Mouse (Mus musculus) lung, adult 2 months (tissue): Measurements from ENCODE around the gene Exosc1.

Experiments used
- CTCF ChIP-seq: fragments of 200-500 bp; IDR thresholded peaks from 2 replicates; pipeline ENCODE4 v1.5.1; 2011; ENCODE audit warnings: mild to moderate bottlenecking, low read length, control low read depth; ENCODE audit not compliant: insufficient read depth
- POLR2A ChIP-seq: fragments of 200-500 bp; IDR thresholded peaks from 2 replicates; pipeline ENCODE4 v1.6.1; 2011; ENCODE audit warnings: low read depth, mild to moderate bottlenecking, control low read depth, low read length, borderline replicate concordance; ENCODE audit errors: extremely low read depth

DNA sequence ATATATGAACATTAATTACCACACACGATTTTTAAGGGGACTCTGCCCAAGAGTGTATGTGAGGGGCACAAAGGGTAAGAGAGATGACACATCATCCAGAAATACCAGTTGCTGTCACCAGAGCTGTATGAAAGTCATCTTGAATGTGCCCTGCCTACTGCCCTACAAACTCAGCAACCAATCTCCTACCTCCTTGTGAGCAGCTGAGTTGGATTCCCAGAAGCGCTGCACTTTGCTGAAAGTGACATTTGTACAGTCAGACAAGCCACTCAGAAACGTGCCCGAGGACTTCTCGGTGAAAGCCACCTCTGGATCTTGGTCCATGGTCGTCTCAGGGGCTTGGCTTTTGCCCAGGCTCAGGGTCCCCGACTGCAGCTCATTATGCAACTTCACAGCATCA is 38.3 kb downstream of the Exosc1 start:
- TF ChIP-seq POLR2A, result no peak
- TF ChIP-seq CTCF, result no peak
